Mouse (Mus musculus) ovary, adult 2 months (tissue): Measurements from ENCODE around the gene Scg3. TPM values are rescaled to one million over a fixed set of nuclear protein-coding genes. Genes with fewer than 3 reads are reported as not detected.

Experiments
- polyA plus RNA-seq: library from polyadenylated mRNA; depleted of rRNA; stranded (reverse); fragments of >200 nt; gene quantifications from 2 replicates; pipeline ENCODE4 v1.2.3, GENCODE M21; 2012; rRNA removed

Gene Scg3
- polyA plus RNA-seq, result 0.83 and 3.0 TPM in 2 replicates

DNA sequence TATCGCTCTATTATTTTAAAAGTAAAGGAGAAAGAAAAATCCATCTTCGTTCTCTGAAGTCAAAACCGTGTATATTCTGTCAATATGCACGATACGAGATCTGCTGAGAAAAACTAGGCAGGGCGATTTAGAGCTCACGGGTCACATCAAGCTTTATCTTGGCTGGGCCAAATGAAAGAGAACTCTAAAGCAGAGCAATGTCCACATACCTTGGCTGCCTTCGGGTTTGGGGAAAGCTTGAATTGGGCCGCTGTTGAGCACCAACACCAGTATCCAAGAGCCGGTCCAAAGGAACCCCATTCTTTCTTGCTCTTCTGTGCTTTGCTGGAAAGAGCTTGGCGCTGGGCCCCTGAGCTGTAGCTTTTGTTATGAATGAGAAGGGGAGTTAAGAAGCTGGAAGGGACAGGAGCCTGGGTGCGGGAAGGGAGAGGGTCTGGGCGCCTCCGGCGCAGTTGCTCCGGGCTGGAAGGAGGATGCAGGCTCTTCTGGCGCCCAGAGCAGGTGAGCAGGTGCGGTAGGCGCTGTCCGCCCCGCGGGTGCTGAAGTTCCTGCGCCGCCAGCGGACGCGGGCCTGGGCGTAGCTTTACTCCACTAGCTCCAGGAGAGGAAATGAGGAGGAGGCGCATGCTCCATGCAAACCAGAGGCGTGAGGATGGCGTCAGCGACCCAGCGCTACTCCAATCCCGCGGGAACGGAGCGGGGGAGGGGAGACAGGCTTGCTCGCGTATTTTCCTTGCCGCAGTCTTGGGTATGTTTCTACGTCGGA, at the start of gene Scg3:
Scg3 (minus strand) TSS at position 631 of the 766 bp plus-strand sequence.

DNA sequence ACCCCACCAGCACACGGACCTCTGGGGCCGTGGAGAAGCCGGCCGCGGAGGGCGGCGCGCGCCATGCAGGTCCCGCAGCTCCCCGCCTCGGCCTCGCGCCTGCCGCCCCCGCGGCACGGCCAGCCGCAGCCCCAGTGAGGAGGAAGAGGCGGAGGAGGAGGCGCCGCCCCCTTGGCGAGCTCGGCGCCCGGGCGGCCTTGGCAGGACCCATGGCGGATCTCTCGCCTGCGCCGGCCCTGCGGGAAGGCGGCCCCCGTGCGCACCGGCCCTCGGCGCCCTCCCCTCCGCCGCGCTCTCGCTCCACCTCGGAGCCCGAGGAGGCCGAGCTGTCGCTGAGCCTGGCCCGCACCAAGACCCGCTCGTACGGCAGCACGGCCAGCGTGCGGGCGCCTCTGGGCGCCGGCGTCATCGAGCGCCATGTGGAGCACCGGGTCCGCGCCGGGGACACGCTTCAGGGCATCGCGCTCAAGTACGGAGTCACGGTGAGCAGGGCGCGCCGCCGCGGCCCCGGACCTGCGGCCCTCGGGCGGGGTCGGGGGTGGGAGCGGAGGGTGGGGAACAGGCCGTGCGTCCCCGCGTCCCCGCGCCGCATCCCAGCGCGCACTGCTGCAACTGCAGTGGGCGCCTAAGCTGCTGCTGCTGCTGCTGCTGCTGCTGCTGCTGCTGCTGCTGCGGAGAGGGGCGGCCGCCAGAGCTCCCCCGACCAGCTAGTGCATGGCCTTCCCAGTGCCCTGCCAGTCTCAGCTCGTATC, 58.1 kb downstream of the Scg3 start, which contains the start of gene Lysmd2:
Lysmd2 (plus strand) TSS at position 186 of the 752 bp plus-strand sequence.

DNA sequence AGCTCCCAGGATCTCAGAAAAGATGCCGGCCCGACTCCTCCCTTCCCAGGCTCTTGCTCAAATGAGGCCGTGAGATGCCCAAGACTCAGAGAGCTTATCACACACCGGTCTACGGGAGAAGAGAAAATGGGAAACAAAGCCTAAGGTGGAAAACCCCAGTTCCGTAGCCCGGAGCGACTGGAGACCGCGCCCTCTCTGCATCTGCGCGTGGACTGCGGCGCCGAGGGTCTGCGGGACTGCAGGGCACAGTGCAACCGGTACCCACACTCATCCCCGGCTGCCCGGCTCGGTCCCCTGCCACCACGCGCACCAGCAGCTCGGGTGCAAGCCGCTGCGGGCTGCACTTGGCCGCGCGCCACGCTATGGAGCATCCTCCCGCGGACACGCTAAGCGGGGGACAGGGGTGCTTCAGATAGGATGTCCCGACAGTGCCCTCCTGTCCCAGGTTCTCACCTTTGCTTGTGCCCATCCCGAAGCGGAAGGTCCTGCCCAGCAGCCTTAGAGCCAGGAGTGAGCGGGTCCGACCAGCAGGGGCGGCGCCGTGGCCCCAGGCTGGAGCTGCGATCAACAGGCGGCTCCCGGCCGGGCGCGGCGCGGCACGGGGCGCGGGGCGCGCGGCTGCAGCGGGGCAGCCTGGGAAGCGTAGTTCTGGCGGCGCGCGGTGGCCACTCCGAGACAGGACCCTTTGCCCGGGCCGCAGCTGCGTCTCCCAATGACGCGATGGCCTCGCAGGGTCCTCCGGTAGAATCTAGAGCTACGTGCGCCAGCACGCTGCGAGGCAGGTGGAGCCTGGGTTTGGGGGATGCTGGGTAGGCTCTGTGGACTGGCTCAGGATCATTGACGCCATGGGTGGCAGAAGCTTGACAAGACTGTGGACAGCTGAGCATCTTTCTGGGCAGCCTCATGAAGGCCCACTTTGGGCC, 73.0 kb downstream of the Scg3 start, which contains the start of gene Tmod2:
Tmod2 (minus strand) TSS at position 755 of the 923 bp plus-strand sequence.

Other genes with a start within 250 kb of the Scg3 start
- gene Leo1, start 242.5 kb downstream of the Scg3 start, polyA plus RNA-seq, result 5.0 and 5.6 TPM in 2 replicates
- 16.2 and 18.4 TPM in 2 replicates for gene Tmod3, start 124.4 kb downstream of the Scg3 start, polyA plus RNA-seq
- gene Tmod2, start 72.7 kb downstream of the Scg3 start, polyA plus RNA-seq, result 0.75 and 1.1 TPM in 2 replicates
- gene Lysmd2, start 58.3 kb downstream of the Scg3 start, polyA plus RNA-seq, result 57.0 and 87.5 TPM in 2 replicates
- 0.17 and 0.24 TPM in 2 replicates for gene Bmp5, start 91.3 kb upstream of the Scg3 start, polyA plus RNA-seq